Mouse (Mus musculus) brain, embryonic 14.5 days (tissue): ENCODE results near the gene Borcs7. TPM values are rescaled to one million over a fixed set of nuclear protein-coding genes. Genes with fewer than 3 reads are reported as not detected.

ENCODE experiments used
- DNase-seq: peaks from one replicate; pipeline ENCODE4 v3.0.0-alpha.2; 2011; ENCODE audit warnings: low read depth
- CTCF ChIP-seq: fragments of 200-500 bp; IDR thresholded peaks from 2 replicates; pipeline ENCODE4 v1.5.1; 2012; ENCODE audit warnings: inconsistent platforms, mild to moderate bottlenecking, moderate library complexity, borderline replicate concordance; ENCODE audit not compliant: insufficient read depth, insufficient read length; ENCODE audit errors: extremely low read depth
- POLR2A ChIP-seq: fragments of 200-500 bp; IDR thresholded peaks from 2 replicates; pipeline ENCODE4 v1.6.1; 2012; ENCODE audit warnings: mild to moderate bottlenecking, inconsistent platforms, borderline replicate concordance; ENCODE audit not compliant: poor library complexity, insufficient read depth, insufficient read length, severe bottlenecking; ENCODE audit errors: extremely low read depth
- polyA plus RNA-seq: library from polyadenylated mRNA; depleted of rRNA; stranded (reverse); fragments of >200 nt; gene quantifications from 2 replicates; pipeline ENCODE4 v1.2.3, GENCODE M21; 2012

The Borcs7 gene
- polyA plus RNA-seq, 1 experiment, result 12.3 TPM

- DNase-seq, result no peak
- TF ChIP-seq CTCF (no peak), POLR2A (no peak)
Observed at GRCm38 (mm10) chr19:46653616-46654235, 36.0 kb upstream of the Borcs7 start.

- TF ChIP-seq CTCF, result no peak
- TF ChIP-seq POLR2A, result no peak
- no peak for DNase-seq
Observed at GRCm38 (mm10) chr19:46655626-46656025, 34.1 kb upstream of the Borcs7 start.

GRCm38 (mm10) chr19:46656151-46656840 lies 33.4 kb upstream of the Borcs7 start:
- TF ChIP-seq CTCF (no peak), POLR2A (no peak)
- no peak for DNase-seq

DNA sequence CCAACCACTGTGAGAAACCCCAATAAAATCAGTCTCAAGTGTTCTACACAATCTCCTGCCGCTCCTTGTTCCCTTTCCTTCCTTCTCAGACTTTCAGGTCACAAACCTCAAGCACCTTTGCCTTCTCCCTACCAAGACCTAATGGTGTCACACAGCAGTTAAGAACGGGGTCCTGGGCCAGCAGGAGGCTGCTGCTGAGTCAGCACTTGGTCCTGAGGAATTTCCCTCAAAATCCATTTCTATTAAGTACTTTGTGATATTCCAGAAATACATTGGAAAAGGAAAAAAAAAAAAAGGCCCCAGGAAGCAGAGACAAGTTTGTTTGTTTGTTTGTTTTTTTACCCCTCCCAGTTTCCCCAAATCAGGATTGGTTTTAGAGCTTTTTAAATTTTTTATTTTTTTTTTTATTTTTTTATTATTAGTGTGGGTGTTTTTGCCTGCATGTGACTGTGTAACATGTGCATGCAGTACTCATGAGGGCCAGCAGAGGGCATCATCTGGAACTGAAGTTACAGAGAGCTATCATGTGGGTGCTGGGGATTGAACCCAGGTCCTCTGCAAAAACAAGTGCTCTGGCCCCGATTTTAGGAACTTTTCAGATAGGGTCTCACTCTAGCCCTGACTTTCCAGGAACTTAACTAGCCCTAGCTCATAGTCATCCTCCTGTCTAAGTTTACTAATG lies 32.2 kb upstream of the Borcs7 start:
- TF ChIP-seq CTCF, result peak; percentile 57; the same call in 1 of the 2 replicates
- TF ChIP-seq POLR2A, result no peak
- no peak for DNase-seq

GRCm38 (mm10) chr19:46658348-46658747 lies 31.4 kb upstream of the Borcs7 start:
- TF ChIP-seq CTCF (no peak), POLR2A (no peak)
- no peak for DNase-seq

DNA sequence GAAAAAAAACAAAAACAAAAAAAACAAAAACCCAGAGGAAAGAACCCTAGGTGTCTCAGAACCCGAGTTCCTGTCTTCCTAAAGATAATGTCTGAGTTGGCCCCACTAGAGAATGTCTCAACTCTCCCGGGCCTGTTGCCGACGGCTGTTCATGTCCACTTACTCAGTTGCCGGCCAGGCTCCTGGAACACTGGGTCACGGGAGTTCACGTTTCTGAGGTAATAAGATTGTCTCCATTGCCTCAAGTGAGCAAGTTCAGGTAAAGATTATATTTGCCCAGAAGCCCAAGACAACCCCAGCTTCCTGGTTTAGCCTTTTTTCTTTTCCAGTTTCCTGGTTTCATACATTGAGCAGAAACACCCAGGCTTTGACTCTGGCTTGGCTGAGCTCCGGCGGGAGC lies 30.9 kb upstream of the Borcs7 start:
- TF ChIP-seq CTCF (no peak), POLR2A (no peak)
- no peak for DNase-seq

DNA sequence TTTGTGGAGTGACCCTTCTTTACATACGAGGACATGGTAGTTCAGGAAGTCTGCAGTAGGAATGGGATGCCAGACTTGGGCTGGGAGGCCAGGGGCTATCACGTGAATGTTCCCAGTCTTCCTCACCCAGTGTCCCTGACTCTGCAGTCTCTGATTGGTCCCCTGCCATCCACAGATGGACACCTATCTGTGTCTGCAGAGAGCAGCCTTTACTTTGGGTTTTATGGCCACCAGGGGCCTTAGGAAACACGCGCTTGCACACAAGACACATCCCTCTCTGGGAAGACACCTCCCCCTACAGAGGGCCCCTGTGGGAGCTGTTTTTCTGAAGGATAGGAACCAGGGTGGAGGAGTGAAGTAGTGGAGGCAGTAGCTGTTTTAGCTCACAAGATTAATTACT lies 28.2 kb upstream of the Borcs7 start:
- TF ChIP-seq POLR2A (no peak), CTCF (no peak)
- DNase-seq, result no peak

DNA sequence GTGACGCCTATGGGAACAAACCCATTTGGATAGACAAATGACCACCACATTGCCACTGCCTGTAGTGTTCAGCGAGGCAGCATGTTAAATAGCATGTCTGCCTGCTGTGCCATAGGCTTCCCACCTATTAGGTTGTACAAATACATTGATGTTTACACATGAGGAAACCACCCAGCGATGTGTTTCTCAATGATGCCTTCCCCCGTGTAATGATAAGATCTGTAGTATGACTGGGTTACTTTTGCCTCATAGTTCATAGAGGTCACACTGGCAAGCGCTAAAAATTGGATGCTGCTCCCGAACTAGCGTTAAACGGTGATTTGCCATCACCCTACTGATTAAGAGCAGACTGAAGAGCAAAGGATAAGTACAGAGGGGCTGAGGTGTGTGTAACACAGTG lies 27.5 kb upstream of the Borcs7 start:
- TF ChIP-seq CTCF (no peak), POLR2A (no peak)
- no peak for DNase-seq

DNA sequence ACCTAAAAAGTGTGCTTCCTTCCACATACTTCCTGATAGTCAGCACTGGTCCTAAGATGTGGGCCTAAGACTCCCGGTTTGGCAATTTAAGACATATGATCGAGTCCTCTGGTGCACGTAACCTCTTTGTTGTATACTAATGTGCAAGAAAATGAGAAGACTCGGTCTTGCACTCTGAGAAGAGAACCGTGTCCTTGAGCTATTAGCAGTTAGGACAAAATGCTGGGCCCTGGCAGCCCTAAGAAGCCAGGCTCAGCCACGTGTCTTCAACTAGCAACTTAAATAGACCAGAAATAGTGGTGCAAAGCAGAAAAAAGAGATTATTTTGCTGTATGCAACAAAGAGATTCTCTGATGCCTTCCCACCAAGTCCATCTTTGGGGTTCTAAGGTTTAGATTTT lies 26.9 kb upstream of the Borcs7 start:
- no peak for TF ChIP-seq CTCF
- no peak for TF ChIP-seq POLR2A
- no peak for DNase-seq

DNA sequence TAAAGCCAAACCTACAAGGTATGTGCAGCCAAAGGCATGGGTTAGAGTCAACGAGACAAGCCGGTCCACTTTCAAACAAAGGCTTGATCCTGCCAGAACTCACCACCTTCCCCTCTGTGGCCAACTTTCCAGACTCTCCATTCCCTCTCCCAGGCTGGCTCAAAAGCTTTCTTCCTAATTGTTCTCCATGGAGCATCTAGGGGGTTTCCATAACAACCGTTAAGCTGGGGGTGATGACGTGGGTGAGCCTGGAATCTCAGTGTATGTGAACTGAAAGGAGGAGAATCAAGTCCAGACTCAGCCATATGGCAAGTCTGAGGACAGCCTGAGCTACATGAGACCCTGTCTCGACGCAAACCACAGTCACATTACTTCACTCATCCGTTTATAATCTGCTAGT lies 24.2 kb upstream of the Borcs7 start:
- DNase-seq, result peak; percentile 70
- TF ChIP-seq CTCF (no peak), POLR2A (no peak)

- DNase-seq, result no peak
- TF ChIP-seq CTCF, result no peak
- TF ChIP-seq POLR2A, result no peak
Observed at GRCm38 (mm10) chr19:46667300-46667699, 22.4 kb upstream of the Borcs7 start.
